Mouse (Mus musculus) embryo, embryonic 10.5 days (tissue): ENCODE results near the gene Ric3.

Experiments
- DNase-seq: peaks from one replicate; pipeline ENCODE4 v3.0.0-alpha.2; 2015; ENCODE audit warnings: low spot score

Ric3 gene

GRCm38 (mm10) chr7:109045876-109046275 is 37.3 kb downstream of the Ric3 start:
- no peak for DNase-seq

DNA sequence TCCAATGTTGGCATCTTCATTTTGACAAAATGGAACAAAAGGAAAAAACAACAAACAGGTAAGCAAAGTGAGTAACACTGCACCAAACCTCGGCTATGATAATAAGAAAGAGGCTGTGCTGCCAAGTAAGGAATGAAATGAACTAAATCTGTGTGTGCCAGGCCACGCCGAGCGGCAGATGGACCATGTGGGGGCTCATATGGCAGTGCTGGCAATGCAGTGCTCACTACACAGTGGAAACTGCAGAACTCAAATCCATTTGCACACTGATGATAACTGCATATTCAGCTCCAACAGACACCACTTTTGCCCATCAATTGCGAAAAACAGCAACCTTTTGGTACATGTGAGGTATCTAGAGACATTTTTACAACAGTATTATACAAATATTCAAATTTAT is 43.7 kb downstream of the Ric3 start:
- DNase-seq, result no peak

DNA sequence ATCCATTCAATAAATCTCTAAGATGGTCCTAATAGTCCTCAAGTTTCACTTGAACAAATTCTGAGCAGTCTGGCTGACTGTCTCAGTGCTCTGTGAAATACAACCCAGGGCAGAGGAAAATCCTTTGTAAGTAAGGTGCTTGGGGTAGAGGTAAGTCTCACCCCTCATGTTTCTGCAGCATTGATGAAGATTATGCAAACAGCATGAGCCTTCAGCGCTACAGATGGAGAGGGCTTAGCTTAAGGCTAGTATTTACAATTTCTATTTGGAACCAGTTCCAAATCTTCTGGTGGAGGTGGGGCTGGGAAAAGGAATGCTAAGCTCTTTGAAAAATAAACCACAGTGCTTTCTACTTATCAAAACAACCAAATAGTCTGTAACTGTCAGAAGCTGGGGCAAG is 44.1 kb downstream of the Ric3 start:
- DNase-seq, result no peak

DNA sequence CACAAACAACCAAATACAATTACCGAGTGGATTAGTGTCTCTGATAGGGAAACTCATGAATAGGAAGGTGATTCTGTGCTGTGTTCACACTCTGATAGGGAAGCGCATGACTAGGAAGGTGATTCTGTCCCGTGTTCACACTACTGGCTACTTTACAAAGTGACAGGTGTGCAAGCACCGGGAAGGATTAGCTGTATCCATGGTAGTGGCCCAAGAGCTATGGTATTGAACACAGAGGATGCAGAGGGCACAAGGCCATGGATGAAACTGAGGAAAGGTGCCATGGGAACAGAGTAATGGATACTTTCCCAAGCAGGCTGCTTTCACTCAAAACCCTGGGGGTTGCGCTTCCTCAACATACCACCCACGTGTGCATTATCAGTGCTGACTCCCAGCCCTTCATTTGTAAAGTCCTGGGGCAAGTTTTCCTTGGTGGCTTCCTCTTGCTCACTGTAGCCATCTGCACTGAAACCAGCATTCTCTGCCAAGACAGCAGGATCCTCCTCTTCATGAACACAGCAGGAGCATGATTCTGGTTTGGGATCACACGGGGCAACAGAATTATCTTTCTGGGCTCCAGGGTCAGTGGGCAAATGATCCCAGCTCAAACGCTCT is 44.9 kb downstream of the Ric3 start:
- no peak for DNase-seq

GRCm38 (mm10) chr7:109032054-109032453 is 51.1 kb downstream of the Ric3 start:
- no peak for DNase-seq

DNA sequence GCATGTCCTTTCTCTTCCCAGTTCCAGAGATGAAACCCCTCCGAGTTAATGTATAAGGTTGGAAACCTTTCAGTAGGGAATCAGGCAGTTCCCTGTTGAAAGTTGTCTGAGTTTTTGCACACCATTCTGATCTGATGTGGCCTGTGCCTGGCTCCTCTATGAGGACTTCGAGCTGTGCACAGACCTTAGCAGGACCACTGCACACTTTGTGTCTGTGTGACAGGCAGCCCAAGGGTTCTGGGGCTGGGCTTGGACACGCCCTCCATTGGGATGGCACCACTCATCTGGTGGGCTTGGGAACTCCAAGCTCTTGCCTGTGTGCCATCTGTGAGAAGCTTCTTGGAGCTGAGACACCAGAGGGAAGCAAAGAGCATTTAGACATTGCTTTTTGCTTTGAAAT is 51.8 kb downstream of the Ric3 start:
- no peak for DNase-seq

DNA sequence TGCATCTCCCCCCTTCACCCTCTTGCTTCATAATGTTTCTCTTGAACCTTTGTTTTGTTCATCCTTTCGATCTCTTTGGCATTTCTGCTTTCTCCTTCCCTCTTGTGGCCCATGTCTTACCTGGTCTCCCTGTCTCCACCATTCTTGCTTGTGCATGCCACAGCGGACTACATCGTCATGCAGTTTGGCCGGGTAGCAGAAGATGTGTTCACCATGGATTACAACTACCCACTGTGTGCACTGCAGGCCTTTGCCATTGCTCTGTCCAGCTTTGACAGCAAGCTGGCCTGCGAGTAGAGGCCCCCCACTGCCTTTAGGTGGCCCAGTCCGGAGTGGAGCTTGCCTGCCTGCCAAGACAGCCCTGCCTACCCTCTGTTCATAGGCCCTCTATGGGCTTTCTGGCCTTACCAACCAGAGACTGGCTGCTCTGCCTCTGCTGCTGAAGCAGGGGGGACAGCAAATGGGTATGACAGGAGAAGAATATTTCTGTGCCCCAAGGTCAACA is 53.1 kb downstream of the Ric3 start:
- DNase-seq, result no peak

GRCm38 (mm10) chr7:109028204-109028603 is 54.9 kb downstream of the Ric3 start:
- DNase-seq, result peak; percentile 88

GRCm38 (mm10) chr7:109027721-109028120 is 55.4 kb downstream of the Ric3 start:
- DNase-seq, result no peak

DNA sequence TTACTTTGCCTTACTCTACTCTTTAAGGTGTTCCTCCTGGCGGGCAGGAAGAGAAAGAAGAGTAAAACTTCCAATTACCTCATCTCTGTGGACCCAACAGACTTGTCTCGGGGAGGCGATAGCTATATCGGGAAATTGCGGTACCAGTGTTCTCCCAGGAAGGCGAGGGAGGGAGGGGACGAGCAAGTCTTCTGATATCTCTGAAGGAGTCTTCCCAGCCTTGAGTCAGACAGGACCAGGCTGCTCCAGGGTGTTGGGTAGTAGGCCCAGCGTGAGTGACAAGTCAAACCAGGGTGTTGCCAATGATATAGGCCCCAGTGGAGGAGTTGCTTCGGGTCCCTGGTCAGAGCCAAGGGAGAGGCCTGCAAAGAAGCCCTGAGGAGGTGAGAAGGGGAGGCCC is 56.2 kb downstream of the Ric3 start:
- no peak for DNase-seq

DNA sequence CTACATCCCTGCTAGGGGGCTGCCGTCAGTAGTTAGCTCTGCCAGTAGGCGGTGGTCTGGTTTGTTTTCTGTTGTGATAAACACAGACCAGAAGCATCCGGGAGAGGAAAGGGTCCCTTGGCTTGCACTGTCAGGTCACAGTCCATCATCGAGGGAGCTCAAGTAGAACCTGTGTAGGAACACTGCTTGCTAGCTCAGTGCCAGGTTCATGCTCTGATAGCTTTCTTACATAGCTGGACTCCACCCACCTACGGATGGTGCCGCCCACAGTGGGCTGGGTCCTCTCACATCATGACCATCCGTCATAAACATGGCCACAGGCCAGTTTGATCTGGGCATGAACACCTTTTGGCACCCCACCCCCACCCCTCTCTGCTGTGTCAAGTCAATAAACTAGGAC is 57.4 kb downstream of the Ric3 start:
- DNase-seq, result no peak

- peak; percentile 82 for DNase-seq
Observed at GRCm38 (mm10) chr7:109021428-109021827, 61.7 kb downstream of the Ric3 start.

DNA sequence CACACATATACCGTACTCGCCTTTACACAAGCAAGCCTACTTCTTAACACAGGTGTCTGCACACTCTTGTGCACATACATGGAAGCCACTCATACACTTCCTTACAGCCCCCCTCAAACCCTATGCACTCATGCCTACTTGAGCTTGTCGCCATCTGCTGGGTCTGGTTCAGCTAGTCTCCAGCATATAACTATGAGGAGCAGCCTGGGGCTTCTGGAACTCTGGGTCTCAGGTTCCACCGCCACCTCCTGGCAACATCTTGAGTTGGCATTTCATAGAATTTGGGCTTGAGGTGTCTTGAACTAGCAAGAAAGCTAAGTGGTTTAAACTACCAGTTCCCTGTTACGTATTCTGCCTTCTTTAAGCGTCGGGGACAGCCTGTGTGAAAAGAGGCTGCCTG is 63.9 kb downstream of the Ric3 start:
- no peak for DNase-seq

DNA sequence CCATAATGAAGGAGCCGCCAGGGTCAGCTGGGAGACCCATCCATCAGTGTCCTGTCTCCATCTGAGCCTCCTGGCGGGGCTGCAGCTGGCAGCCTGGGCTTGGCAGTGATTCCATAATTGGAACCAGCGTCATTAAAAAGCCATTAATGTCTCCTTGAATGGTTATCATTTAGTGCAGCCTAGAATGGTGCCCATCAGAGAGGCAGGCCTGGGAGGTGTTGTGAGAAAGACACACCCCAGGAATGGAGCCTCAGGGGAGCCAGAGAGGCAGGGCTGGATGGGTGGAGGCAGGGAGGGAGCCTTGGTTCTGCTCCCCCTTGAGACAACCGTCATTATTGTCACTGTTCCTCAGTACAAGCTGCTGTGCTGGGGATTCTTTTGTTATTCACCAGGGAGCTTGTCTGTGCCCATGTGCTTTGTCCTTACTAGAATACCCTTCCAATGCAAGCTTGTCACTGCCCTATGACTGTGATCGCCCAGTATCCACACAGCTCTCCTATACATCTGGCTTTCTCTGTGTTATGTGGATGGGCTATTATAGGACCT is 66.7 kb downstream of the Ric3 start:
- DNase-seq, result peak; percentile 55

GRCm38 (mm10) chr7:109014851-109015250 is 68.3 kb downstream of the Ric3 start:
- no peak for DNase-seq

GRCm38 (mm10) chr7:109012998-109013625 is 70.0 kb downstream of the Ric3 start:
- no peak for DNase-seq

DNA sequence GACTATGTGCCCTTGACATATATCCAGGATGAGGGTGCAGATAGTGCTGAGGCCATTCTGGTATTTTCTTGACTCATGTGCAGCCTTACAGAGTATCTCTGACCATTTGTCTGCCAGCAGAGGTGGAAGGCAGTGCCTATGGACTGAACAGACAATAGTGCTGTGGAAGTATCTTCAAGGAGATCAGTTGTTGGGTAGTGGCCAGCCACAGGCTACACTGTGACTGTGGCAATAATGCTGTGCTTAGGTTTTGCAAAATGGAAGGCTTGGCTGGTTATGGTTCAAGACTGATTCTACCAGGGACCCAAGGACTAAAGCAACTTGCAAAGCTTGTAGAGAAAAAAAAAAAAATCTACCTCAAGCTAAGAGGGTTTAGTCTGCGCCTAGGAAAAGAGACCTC is 70.6 kb downstream of the Ric3 start:
- no peak for DNase-seq

GRCm38 (mm10) chr7:109011596-109012180 is 71.4 kb downstream of the Ric3 start:
- peak; percentile 45 for DNase-seq

DNA sequence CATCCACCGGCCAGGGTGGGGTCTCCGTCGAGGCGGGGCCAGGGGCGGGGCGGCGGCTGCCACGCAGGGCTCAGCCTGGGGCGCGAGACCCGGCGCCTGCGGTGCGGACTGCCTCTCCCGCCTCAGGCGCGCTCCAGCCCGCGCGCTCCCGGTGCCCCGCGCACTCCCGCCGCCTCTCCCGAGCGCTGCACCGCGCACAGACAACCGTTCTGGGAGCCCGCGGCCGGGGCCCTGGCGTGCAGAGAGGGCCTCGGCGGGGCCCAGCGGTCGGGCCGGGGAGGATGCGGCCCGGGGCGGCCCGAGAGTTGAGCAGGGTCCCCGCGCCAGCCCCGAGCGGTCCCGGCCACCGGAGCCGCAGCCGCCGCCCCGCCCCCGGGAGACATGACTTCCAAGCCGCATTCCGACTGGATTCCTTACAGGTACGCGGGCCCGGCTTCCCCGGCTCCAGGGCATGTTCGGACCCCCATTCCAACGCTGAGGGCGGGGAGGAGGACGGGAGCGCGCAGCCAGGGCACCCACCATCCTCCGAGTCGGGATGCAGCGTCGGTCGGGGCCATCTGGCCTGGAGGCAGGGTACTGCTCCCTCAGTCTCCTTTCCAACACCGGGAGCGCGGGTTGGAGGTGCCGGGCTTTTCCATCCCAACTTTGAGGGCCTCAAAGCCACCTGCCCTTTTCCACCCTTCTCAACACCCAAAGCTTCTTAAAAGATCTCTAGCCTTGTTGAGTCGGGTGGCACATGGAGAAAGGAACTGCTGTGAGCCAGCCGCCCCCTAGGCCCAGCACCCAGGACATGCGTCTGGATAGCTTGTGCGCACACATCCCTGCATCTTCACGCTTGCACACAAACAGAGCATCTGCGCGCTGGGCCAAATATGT is 72.2 kb downstream of the Ric3 start:
- peak; percentile 62 for DNase-seq

- DNase-seq, result no peak
Observed at GRCm38 (mm10) chr7:109009260-109009659, 73.9 kb downstream of the Ric3 start.

DNA sequence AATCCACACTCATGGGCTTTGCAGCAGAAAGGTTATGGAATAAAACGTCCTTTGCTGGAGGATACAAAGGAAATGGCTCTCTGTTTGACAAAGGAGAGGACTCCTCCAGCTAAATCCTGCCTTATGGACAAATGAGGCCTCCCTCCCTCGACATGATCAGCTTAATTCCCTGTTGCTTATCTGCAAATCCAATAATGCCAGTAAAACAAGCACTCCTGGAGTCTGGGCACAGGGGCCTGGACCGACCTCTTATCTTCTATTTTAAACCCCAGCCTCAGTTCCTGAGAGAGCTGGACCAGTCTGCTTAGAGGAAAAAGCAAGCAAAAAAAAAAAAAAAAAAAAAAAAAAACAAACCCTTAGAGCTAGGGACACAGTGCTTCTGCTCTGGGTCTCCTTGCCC is 79.5 kb downstream of the Ric3 start:
- no peak for DNase-seq

DNA sequence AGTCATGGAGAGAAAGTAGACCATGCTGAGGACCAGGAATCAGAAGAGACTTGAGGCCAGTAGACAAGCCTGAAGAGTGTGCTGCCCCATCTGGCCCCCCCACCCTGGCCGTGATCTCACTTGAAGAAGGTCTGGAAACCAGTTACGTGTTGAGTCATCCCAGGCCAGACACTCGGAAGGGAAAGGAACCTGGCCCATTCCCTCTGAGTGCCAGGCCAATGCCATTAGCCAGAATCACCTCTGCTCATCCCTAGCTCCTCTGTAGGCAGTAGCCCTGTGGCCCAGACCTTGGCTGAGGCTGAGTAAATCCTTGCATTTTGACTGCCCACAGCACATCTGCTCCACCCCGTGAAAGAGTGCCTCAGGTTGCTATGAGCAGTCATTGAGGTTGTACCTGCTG is 81.2 kb downstream of the Ric3 start:
- DNase-seq, result no peak
